Mouse (Mus musculus) fat pad, adult 2 months (tissue): ENCODE data around the gene Gm10518.
"Not testable (repeated sequence)": the region's sequence is repeated elsewhere in the genome, so short reads cannot be mapped to it uniquely, and the experiment has no call there.

Experiments used
- DNase-seq: peaks from one replicate; pipeline ENCODE4 v3.0.0-alpha.2; 2011; ENCODE audit warnings: low read depth, low spot score; ENCODE audit errors: extremely low read depth

The Gm10518 gene

GRCm38 (mm10) chr1:179802610-179803512, at the start of gene Gm10518:
TSS of gene Gm10518 (plus strand) at chr1:179803376.
- no peak for DNase-seq

DNA sequence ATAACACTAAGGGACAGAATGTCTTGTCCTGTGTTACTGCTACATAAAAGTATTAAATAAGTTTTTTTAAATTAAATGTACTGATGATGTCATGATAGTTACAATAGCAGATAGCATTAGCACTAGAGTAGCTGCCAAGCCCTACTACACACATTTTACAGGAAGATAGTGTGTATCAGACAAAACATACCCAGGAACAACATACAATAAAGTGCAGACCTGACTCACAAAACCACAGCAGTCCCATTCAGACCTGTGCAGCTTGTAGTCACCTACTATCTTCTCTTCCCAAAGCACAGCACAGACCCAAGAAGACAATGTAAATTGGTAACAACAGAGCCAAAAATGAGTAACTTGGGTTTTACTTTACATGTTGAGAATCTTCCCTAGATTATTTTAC, 46.7 kb upstream of the Gm10518 start:
- no peak for DNase-seq

GRCm38 (mm10) chr1:179760086-179760485, 43.1 kb upstream of the Gm10518 start:
- no peak for DNase-seq

- DNase-seq = no peak
Observed at GRCm38 (mm10) chr1:179760553-179760952, 42.6 kb upstream of the Gm10518 start.

GRCm38 (mm10) chr1:179776831-179777230, 26.3 kb upstream of the Gm10518 start:
- no peak for DNase-seq

DNA sequence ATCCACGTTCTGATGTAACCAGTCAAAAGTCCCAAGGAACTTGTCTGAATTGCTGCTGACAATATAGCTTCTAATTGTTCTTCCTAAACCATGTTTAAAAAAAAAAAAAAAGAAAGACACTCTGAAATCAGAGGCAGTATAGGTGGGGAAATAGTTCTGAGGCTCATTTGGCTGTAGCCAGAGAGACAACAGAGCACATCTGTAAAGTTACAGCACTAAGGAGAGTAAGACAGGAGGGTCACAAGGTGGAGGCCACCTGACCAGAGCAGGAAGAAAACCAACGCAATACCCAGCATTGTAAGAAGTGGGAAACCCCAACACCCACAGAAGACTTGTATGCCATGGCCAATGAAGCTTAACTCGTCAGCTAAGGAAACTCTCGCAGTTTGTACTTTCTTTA, 19.1 kb upstream of the Gm10518 start:
- DNase-seq = no peak

- no peak for DNase-seq
Observed at GRCm38 (mm10) chr1:179785502-179785901, 17.7 kb upstream of the Gm10518 start.

DNA sequence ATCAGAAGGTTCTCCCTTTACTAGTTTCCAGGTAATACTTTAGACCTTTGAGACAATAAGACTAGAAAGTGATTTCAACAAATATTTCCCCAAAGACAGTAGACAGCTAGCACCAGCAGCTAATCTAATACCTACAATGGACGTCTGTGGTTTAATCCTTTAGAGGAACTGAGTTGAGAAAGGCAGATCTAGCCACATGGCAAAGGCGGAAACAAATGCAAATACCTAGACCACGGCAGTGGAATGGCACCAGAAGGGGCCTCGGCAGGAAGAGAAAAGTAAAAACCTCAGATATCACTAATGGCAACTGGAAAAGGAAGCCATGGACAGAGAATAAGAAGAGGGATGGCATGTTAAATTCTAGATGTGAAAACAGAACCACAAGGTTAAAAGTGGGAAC, 15.9 kb upstream of the Gm10518 start:
- DNase-seq = no peak

DNA sequence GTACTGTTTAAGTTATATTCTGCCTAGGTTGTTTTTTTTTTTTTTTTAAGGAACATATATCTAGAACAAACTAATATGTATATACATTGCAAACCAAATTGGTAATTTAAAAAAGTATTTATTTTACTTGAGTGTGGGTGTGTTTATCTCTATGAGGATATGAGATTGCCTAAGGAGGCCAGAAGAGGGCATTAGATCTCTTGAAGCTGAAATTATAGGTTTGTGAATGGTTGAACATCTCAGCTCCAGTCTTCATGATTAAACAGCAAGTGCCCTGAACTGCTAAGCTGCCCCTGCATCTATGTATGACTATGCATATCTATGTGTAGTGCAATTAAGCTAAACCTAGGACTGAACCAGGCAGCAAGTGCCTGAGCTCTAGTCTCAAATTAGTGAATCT, 4.4 kb upstream of the Gm10518 start:
- no peak for DNase-seq

DNA sequence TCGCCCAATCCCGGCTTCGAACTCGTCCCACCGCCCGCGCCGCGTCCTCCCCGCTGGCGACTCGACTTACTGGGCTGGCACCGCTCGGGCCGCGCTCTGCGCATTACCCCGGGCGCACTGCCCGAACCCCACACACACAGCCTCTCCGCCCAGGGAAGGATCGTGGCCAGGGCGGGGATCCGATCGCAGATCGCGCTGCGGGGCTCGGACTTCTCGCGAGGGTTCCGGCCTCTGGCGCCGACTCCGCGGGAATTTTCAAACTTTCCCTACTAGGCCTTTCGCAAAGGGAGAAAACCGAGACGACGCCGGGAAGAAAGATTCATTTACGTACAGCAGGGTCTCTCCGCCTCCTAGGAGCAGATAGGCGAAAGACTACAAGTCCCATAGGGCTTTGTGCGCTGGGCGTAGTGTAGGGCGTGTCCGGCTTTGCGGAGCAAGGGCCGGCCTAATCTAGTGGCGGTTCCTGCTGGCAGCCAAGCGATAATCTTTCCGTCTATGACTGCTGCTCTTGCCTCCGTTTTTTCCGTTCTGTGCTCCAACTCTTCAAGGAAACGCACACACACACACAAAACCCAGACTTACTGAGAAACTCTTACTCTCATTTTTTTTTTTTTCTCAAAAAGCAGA, 450 bp downstream of the Gm10518 start, which contains the start of gene Ahctf1:
Ahctf1 (minus strand) TSS at position 168 of the 627 bp plus-strand sequence.
- peak; percentile 92 for DNase-seq

DNA sequence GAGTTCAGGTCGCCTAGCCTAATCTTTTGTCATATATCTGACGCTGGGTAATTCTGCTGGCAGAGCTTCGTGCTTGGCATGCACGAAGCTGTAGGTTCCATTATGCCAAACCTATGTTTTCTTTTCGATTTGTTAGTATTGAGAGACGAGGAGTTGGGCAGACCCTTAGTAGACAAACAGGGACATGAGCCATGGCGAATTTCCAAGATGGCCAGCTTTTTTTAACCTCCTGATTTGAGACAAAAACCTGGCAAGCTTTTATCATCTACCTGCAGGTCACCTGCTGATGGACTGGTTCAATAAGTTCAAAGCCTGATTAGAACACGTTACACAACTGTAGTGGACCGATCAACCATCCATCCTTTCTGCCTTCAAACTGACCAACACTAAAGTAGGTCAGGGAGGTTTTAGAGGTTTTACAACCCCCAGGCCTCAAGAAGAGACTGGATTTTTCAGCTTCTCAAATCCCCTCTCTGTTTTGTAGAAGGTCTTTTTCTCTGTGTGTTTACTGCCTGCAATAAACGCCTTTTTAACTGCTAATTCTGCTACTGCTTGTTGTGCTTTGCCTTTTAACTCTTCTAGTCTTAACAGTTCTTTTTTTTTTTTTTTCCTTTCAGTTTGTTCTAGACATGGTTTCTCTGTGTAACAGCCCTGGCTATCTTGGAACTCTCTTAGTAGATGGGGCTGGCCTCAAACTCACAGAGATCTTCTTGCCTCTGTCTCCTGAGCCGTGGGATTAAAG, 1.1 kb downstream of the Gm10518 start:
- DNase-seq = no peak

DNA sequence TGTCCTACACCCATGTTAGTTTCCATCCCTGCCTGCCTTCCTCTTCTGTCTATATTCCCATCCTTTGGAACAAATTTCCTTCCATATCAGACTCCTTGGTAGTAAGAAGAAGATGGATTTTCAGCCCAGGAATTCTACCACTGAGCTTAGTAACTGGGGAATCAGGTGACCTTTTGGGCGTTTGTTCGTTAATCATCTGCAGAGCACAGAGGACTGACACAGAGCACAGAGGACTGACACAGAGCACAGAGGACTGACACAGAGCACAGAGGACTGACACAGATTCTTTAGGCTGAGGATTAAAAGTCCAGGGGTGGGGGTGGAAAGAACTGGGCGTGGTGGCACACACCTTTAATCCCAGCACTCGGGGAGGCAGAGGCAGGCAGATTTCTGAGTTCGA, 2.6 kb downstream of the Gm10518 start:
- no peak for DNase-seq

GRCm38 (mm10) chr1:179807468-179807867, 4.3 kb downstream of the Gm10518 start:
- no peak for DNase-seq

GRCm38 (mm10) chr1:179808300-179808699, 5.1 kb downstream of the Gm10518 start:
- DNase-seq = no peak

GRCm38 (mm10) chr1:179813385-179813784, 10.2 kb downstream of the Gm10518 start:
- no peak for DNase-seq

DNA sequence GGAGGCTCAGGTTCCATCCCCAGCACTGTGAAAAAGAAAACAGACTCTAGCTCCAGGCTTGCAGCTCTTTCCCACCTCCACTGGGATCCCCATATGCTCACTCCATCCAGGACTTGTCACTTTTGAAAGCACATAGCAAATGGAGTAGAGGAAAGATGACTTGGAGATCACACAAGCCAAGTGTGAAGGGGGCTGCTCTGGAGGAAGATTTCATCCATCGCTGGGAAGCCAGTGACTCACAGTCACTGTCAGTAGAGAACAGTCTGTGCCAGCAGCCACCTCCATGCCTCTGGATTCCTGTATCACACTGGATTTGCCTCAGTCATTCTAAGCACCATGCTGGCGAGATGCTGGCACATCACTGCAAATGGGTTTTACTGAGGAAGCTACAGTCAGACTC, 11.4 kb downstream of the Gm10518 start:
- no peak for DNase-seq

DNA sequence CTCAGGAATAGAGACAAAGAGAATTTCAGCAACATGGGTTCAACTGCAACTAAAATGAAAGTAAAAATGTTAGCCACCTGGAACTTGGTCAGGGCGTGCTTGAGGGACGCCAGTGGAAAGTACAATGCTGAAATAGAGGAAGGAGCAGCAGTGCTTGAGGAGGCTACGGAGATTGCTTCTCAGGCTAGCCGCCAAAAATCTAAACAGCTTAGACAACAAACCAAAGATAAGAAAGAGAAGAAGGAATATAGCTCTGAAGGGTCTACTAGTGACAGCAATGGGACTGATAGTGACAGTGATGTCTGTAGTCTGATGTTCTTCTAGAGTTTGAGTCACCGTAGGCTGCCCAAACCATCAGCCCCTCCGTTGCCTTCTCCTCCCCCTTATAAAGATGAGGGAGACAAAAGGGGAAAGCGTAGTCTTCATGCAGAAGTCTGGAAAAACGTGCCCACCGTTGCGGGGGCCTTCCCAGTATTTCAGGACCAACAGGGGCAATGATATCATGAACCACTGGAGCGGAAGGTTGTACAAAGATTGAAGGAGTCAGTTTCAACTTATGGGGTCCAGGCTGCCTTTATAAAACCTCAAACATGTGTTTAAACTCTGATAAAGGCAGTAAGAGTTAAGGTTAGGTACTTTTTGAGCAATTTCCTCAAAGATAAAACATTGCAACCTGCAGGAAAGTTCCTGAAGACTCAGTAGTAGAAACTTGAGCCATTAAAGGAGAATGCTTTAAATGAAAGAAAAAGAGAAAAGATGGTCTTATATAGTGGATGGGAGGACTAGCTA, 15.5 kb downstream of the Gm10518 start:
- DNase-seq = not testable (repeated sequence)

GRCm38 (mm10) chr1:179824549-179824948, 21.4 kb downstream of the Gm10518 start:
- DNase-seq = no peak

DNA sequence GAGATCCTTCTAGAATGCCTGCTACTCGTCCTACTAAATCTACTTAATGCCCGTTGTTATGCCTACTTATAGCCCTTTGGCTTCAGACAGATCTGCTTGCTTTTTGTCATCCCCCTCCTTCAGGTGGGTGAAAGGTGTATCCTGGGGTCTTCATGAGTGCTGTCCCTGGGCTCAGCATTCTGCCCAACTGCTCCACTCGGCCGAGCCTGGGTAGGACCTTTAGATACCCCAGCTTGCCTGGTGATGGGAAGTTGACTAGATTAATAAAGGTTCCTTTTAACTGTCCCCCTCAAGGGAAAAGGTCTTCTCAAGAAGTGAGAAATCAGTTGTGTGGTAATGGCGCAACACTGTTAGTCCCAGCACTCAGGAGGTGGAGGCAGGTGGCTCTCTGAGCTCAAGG, 24.9 kb downstream of the Gm10518 start:
- DNase-seq = no peak

- DNase-seq = no peak
Observed at GRCm38 (mm10) chr1:179828900-179829299, 25.7 kb downstream of the Gm10518 start.
